Mouse (Mus musculus): Measurements from ENCODE around the gene Capn13.

GRCm38 (mm10) chr17:73400862-73401261, at the start of gene Capn13:
- no peak for TF ChIP-seq CTCF (IDR thresholded peaks at IDR 0.05; ENCODE audit: low read depth)
- TF ChIP-seq EP300 (IDR thresholded peaks at IDR 0.05; ENCODE audit: low read depth) = no peak
